Mouse (Mus musculus): Measurements from ENCODE around the gene Zgpat.

The Zgpat gene

DNA sequence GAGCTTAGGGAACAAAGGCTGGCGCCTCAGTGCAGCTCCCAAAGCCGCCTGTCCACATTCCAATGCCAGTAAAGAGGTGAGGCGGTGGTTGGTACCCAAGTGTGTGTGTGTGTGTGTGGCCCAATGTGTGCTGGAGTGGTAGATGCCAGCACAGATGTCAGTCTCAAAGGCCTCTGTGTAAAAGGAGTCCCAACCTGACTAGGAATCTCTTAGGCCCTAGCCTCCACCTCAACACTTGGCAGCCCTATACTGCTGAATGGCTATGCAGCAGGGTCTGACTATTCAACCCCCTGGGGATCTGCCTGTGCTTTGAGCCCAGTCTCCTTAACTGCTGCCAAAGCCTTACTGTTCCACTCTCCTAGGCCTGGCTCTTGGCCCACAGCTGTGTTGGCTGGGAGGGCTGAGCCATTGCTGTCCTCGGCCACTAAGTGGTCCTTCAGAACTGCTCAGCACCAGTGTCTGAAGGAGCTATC, 20.2 kb downstream of the Zgpat start:
- no peak for DNase-seq (ENCODE audit: low read depth, low spot score)

DNA sequence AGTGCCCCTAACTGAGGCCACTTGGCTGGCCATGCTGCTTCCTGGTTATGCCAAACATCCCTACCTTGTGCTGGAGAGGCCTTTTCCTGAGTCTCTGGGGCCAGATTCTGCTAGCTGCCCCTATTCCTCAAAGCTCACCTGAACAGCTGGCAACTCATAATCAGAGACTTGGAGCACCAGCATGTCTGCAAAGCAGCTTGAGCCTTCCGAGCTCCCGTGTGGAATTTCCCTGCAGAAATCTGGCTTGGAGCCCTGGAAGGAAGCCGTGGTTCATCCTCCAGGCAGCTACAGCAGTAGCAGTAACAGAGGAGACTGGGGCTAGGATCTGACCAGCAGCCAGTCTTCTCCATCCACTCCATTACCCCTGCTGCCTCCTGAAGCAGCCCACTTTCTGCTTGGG, 21.2 kb downstream of the Zgpat start:
- DNase-seq (ENCODE audit: low read depth, low spot score): no peak

- no peak for DNase-seq (ENCODE audit: low read depth, low spot score)
Measured at GRCm38 (mm10) chr2:181386663-181387210, 22.0 kb downstream of the Zgpat start.

GRCm38 (mm10) chr2:181390136-181390870, 25.6 kb downstream of the Zgpat start:
- no peak for DNase-seq (ENCODE audit: low read depth, low spot score)

GRCm38 (mm10) chr2:181391022-181391421, 26.3 kb downstream of the Zgpat start:
- no peak for DNase-seq (ENCODE audit: low read depth, low spot score)

GRCm38 (mm10) chr2:181391541-181391940, 26.8 kb downstream of the Zgpat start:
- DNase-seq (ENCODE audit: low read depth, low spot score): no peak

- DNase-seq (ENCODE audit: low read depth, low spot score): peak; percentile 82
Measured at GRCm38 (mm10) chr2:181392600-181393213, 28.0 kb downstream of the Zgpat start.

- no peak for DNase-seq (ENCODE audit: low read depth, low spot score)
Measured at GRCm38 (mm10) chr2:181394086-181394485, 29.4 kb downstream of the Zgpat start.

DNA sequence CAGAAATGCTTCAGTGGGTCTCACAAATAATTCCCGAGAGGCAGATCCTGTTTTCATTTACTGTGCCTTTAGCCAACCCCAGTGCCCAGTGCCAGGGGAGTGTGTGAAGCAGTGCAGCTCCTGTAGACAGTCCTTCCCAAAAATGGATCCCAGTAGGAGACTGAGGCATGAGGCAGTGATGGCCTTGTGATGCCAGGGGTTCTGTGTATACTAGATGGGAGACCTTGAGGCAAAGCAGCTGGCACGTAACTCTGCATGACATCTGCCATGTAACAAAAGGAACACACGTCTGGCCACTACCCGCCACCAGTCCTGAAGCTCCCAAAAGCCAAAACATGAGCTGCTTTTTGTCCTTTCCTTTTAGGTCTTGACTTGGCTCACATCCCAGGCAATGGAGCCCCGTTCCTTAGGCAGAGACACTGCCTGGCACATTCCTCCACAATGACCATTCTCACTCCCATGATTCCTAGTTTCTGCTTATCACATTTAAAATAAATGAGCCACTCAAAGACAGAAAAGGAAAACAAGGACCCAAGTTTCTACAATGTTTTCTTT, 32.6 kb downstream of the Zgpat start:
- no peak for DNase-seq (ENCODE audit: low read depth, low spot score)

DNA sequence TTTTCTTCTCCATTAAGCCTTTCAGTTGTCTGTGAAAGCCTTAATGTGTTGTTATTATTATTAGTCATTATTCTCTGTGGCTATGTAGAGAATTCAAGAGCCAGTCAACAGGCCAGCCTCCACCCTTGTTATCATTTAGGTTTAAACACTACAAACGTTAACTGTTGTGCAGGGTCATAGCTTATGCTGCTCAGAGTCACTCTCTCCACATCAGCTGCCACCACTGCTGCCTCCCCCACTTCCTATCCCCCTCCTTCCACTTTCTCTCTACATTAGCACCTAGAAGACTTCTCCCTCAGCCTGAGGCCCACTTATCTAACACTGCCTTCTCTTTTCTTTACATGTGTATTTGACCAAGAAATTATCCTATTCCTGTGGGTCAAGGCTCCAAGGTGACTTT, 36.8 kb downstream of the Zgpat start:
- DNase-seq (ENCODE audit: low read depth, low spot score): no peak

DNA sequence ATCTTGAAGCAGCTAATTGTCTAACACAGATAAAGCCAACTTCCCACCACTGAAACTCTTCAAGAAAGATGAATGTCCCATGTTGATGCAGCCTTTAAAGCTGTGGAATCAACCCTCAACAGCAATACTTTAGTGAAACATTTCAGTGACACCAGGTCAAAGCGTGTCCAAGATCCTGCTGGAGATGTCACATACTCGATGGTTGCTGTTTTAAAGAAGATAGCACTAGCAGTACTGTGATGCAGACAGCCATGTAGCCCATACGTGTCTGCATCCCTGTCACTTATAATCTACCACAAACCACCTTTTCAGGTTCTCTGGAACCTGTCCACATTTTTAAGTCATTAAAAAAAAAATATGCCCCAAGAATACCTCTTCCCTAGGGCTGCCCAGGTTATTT, 39.0 kb downstream of the Zgpat start:
- no peak for DNase-seq (ENCODE audit: low read depth, low spot score)

- no peak for DNase-seq (ENCODE audit: low read depth, low spot score)
Measured at GRCm38 (mm10) chr2:181409643-181410042, 44.9 kb downstream of the Zgpat start.

GRCm38 (mm10) chr2:181410760-181411473, 46.2 kb downstream of the Zgpat start:
- peak; percentile 43 for DNase-seq (ENCODE audit: low read depth, low spot score)

DNA sequence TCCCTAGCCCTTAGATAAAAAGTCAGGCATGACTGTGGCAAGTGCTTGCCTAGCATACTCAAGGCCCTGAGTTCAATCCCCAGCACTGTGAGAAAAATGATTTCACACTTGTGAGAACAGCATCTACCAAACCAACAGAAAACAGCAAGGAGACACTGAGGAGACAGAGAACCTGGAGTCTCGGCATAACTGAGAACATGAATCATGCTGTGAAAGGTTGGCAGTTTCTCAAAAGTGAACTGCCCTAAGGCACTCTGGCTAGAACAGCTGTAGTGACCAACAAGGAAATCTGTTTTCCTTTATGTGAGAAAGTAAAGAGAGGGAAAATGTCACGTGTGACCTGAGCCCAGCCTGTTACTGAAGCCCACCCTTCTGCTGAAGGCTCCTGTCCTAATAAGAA, 48.4 kb downstream of the Zgpat start:
- DNase-seq (ENCODE audit: low read depth, low spot score): no peak

GRCm38 (mm10) chr2:181415945-181416344, 51.2 kb downstream of the Zgpat start:
- DNase-seq (ENCODE audit: low read depth, low spot score): no peak

GRCm38 (mm10) chr2:181419359-181419758, 54.6 kb downstream of the Zgpat start:
- no peak for DNase-seq (ENCODE audit: low read depth, low spot score)

- DNase-seq (ENCODE audit: low read depth, low spot score): no peak
Measured at GRCm38 (mm10) chr2:181420426-181420825, 55.7 kb downstream of the Zgpat start.

GRCm38 (mm10) chr2:181420903-181421638, 56.3 kb downstream of the Zgpat start:
- DNase-seq (ENCODE audit: low read depth, low spot score): no peak

DNA sequence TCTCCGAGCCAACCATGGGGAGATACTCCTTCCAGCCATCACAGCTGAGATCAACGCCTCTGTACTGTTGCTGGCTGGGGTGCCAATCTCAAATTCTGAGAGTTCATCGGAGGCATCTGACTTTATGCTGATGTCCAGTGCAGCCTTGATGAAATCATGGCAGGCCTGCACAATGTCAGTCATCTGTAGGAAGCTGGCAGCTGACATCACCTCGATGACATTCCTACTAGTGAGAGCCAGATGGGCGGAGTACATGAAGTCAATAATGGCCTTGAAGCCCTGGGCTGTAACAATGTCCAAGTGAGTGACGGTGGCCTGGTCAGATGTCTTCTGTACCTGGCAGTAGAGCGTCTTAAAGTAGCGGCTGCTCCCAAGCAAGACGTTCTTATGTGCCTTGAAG, 59.1 kb downstream of the Zgpat start:
- no peak for DNase-seq (ENCODE audit: low read depth, low spot score)

Data from embryo, embryonic 11.5 days (tissue).